Mouse (Mus musculus): Measurements from ENCODE around the gene Fbxo24. TPM values are rescaled to one million over a fixed set of nuclear protein-coding genes. Genes with fewer than 3 reads are reported as not detected.

Gene Fbxo24
- total RNA-seq, 2 experiments from 2014 or later: 0.32 to 0.44 TPM

- DNase-seq: peak; percentile 98 to 99
Observed at GRCm38 (mm10) chr5:137600619-137601364, 28.0 kb downstream of the Fbxo24 start, which contains the start of gene Mospd3. Gene Mospd3 (minus strand): TSS chr5:137601058.

- DNase-seq: no peak
Observed at GRCm38 (mm10) chr5:137600281-137600618, 28.6 kb downstream of the Fbxo24 start.

- DNase-seq: no peak
Observed at GRCm38 (mm10) chr5:137599600-137599999, 29.2 kb downstream of the Fbxo24 start.

DNA sequence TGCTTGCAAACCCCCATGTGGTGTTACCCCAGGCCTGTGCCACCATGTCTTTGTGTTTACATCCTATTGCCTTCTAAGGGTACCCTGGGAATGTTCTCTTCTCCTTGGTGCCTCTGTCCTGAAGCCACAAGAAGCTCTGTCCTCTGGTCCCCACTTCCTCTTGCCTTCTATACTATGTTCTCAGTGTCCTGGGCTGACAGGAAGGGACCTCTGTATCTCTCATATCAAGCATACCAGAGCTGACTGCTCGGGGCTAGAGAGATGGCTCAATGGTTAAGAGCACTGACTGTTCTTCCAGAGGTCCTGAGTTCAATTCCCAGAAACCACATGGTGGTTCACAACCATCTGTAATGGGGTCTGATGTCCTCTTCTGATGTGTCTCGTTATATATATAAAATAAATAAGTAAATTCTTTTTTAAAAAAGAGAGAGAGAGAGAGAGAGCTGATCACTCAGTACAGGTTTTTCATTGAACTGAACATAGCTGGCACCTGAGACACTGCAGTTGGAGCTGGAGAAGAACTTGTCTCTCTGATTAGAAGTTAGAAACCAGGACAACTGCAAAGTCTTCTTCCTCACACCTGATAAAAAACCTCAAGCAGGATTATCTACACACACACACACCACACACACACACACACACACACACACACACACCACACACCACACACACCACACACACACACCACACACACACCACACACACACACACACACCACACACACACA, 30.5 kb downstream of the Fbxo24 start:
- DNase-seq: no peak

GRCm38 (mm10) chr5:137597625-137598024, 31.2 kb downstream of the Fbxo24 start:
- no peak for DNase-seq

- DNase-seq: no peak
Observed at GRCm38 (mm10) chr5:137596601-137597261, 32.1 kb downstream of the Fbxo24 start.

DNA sequence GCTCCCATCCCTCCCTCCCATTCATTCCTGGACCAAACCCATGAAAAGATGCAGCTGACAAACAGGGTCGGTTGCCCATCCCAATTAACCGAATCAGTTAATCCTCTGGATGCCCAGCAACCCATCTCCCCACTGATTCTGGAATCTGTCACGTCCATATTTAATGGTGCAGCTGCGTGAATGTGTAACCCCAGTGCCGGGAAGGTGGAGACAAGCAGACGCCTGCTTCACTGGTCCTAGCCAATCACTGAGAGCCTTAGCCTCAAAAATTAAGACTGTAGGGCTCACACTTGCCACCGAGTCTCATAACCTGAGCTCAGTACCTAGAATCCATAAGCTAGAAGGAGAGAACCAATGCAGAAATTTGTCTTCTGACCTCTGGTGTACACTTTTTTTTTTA, 32.9 kb downstream of the Fbxo24 start:
- DNase-seq: no peak

DNA sequence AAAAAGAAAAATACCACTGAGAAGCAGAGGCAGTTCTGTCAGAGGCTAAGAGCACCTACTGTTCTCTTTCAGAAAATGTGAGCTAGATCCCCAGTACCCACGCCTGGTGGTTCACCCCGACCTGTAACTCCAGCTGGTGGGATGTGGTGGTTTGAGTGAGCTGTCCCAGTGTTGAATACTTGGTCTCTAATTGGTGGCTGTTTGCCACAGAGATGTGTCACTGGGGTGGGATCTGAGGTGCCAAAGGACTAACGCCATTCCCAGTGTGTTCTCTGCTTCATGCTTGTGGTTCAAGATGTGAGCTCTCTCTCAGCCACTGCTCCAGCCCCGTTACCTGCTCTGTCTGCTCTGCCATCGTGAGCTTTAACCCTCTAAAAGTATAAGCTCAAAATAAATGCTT, 38.3 kb downstream of the Fbxo24 start:
- DNase-seq: no peak

- DNase-seq: peak; percentile 75 to 86
Observed at GRCm38 (mm10) chr5:137584976-137585375, 43.8 kb downstream of the Fbxo24 start.

GRCm38 (mm10) chr5:137583670-137584169, 45.1 kb downstream of the Fbxo24 start:
- peak; percentile 31 to 41 for DNase-seq

- DNase-seq: no peak
Observed at GRCm38 (mm10) chr5:137582702-137583101, 46.1 kb downstream of the Fbxo24 start.

DNA sequence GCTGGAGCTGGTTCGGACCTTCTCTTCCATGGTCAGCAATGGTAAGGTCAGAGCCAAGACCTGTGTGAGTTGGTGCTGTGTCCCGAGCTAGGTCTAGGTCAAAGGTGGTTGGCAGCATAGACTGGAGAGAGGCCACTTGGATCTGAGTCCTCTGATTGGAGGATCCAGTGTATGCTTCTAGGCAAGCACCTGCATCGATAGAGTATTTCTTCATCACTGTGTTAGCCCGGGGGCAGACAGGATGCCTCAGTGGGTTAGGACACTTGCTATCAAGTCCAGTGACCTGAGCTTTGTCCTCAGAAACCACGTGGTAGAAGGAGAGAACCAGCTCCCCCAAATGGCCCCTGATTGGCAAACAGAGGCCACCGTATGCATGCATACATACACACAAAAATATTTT, 48.6 kb downstream of the Fbxo24 start:
- DNase-seq: no peak

- peak; percentile 47 to 56 for DNase-seq
Observed at GRCm38 (mm10) chr5:137574470-137574901, 54.3 kb downstream of the Fbxo24 start.

GRCm38 (mm10) chr5:137570691-137571586, 57.9 kb downstream of the Fbxo24 start:
- no peak for DNase-seq

DNA sequence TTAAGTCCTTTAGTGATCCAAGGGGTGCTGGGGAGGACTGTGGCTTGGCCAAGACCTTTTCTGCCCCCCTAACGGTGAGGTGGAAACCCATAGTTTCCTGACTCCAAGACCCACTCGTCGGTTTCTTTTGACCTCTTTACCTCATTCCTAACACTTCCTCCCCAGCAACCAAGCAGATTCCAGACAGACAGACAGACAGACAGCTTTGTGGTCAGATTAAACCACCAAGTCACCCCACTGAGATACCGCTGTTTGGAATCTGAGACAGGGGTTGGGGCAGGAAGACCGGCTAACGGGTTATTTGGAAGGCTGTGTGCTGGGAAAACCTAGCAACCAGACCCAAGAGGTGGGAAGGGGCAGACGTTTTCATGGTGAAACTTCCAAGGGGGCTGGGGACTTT, 58.6 kb downstream of the Fbxo24 start:
- no peak for DNase-seq

GRCm38 (mm10) chr5:137569665-137570064, 59.1 kb downstream of the Fbxo24 start, which contains the start of gene Tfr2:
Gene Tfr2 (plus strand): TSS chr5:137569840.
- DNase-seq: peak; percentile 49 to 61

- DNase-seq: no peak
Observed at GRCm38 (mm10) chr5:137569031-137569430, 59.8 kb downstream of the Fbxo24 start.

- DNase-seq: no peak
Observed at GRCm38 (mm10) chr5:137568223-137568798, 60.5 kb downstream of the Fbxo24 start.

- no peak for DNase-seq
Observed at GRCm38 (mm10) chr5:137566416-137566815, 62.4 kb downstream of the Fbxo24 start.

GRCm38 (mm10) chr5:137565744-137566143, 63.1 kb downstream of the Fbxo24 start:
- DNase-seq: no peak

DNA sequence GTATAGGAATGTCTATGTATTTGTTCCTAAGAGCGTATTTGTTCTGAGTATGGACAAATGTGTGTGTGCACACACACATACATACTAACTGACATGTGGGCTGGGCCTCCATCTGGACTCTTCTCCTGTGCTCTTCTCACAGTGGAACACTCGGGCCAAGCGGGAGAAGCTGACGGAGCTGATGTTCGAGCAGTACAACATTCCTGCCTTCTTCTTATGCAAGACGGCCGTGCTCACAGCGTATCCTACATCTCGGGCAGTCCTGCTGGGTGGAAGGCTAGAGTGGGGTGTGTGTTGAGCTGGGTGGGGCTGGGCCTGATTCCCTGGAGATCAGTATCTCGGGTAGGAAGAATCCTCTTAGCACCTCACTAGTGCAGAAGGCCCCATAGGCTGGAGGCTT, 65.8 kb downstream of the Fbxo24 start:
- DNase-seq: no peak

Measured in heart, adult 18-20 months (tissue).